Mouse (Mus musculus) embryonic facial prominence, embryonic 13.5 days (tissue): ENCODE measurements around the gene Cilp. TPM values are rescaled to one million over a fixed set of nuclear protein-coding genes. Genes with fewer than 3 reads are reported as not detected.

Source experiments
- ATAC-seq: fragments of 200-750 bp; cut with Nextera tagmentation; 2 replicates; pipeline ENCODE4 v1.8.0; 2017; ENCODE audit warnings: low read depth; ENCODE audit not compliant: insufficient number of reproducible peaks, insufficient read depth, low FRiP score, low TSS enrichment
- H3K27ac ChIP-seq: fragments of 300-500 bp; sonication (generic); 2 replicates; pipeline ENCODE4 v1.5.1; 2015; ENCODE audit warnings: moderate library complexity, mild to moderate bottlenecking, inconsistent platforms
- H3K27me3 ChIP-seq: fragments of 300-500 bp; sonication (generic); 2 replicates; pipeline ENCODE4 v1.6.1; 2015; ENCODE audit warnings: mild to moderate bottlenecking, inconsistent platforms
- H3K36me3 ChIP-seq: fragments of 300-500 bp; sonication (generic); 2 replicates; pipeline ENCODE4 v1.6.1; 2015; ENCODE audit warnings: mild to moderate bottlenecking, inconsistent platforms
- H3K4me1 ChIP-seq: fragments of 300-500 bp; sonication (generic); 2 replicates; pipeline ENCODE4 v1.6.1; 2015; ENCODE audit warnings: inconsistent platforms
- H3K4me2 ChIP-seq: fragments of 300-500 bp; sonication (generic); 2 replicates; pipeline ENCODE4 v1.6.1; 2015; ENCODE audit warnings: moderate library complexity, mild to moderate bottlenecking, inconsistent platforms
- H3K4me3 ChIP-seq: fragments of 300-500 bp; sonication (generic); 2 replicates; pipeline ENCODE4 v1.5.1; 2015; ENCODE audit warnings: mild to moderate bottlenecking, inconsistent platforms
- H3K9ac ChIP-seq: fragments of 300-500 bp; sonication (generic); 2 replicates; pipeline ENCODE4 v1.6.1; 2015; ENCODE audit warnings: mild to moderate bottlenecking, inconsistent platforms
- H3K9me3 ChIP-seq: fragments of 300-500 bp; sonication (generic); 2 replicates; pipeline ENCODE4 v1.6.1; 2016; ENCODE audit warnings: inconsistent platforms
- WGBS: fragments of 180-500 bp; shearing (Covaris S2); methylation state at CpG from one replicate; pipeline ENCODE4 v1.1.7; 2015; ENCODE audit warnings: mixed read lengths; 5-methylcytosine and 5-hydroxymethylcytosine counted together
- polyA plus RNA-seq: library from polyadenylated mRNA; unstranded; fragments of >200 nt; fragmentation: Nextera tagmentation; extraction: Ambion mirVana; gene quantifications from 2 replicates; pipeline ENCODE4 v1.2.1, GENCODE M21; 2015

Gene Cilp
- polyA plus RNA-seq, 1 experiment from 2014 or later: 1.2 TPM

DNA sequence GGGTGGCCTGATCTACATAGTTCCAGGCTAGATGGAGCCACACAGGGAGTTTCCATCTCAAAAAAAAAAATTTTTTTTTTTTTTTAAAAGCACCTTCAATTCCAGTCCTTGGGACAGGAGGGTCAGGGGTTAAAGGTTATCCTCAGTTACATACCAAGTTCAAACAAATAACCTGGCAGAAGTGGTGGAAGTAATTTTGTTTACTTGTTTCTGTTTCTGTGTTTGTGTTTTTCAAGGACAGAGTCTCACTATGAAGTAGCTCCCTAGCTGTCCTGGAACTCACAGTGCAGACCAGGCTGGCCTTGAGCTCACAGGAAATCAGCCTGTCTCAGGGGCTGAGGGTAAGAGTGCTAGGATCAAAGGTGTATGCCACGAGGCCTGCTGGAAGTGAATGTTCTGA is 29.4 kb upstream of the Cilp start:
- Histone ChIP-seq H3K4me2 (no peak overlapping the region), H3K27ac (no peak overlapping the region), H3K4me1 (peaks cover 21% of the 10 kb centered on the region), H3K27me3 (no peaks in the 10 kb centered on the region), H3K4me3 (no peak overlapping the region), H3K9me3 (no peaks in the 10 kb centered on the region), H3K36me3 (peaks cover 18% of the 10 kb centered on the region), H3K9ac (0 out of 2 replicates have a peak overlapping the region, but pooled peaks have one; percentile 4)
- WGBS: 51% methylated on average over 1 of the region's 1 CpGs
- no peak for ATAC-seq

DNA sequence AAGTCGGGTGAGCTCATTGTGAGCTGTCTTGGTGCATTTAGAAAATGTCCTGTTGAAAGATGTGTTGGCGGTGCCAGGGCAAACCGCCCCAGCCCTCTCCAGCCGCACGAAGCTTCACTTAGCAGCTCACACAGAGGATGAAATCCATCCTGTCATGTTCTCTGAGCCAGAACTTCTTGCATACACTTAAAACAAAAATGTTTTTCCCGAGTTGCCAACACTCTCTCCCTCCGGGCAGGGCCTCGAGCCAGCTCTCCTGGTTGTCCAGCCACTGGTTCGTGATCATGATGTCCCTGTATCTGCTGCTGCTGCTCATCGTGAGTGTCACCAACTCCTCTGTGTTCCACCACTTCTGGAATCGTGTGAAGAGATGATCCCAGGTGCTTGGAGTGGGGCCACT is 27.4 kb upstream of the Cilp start:
- no peak overlapping the region for H3K4me2 ChIP-seq
- peaks cover 11% of the 10 kb centered on the region; the same call in 1 of the 2 replicates for H3K4me1 ChIP-seq
- WGBS: 80% methylated on average over 11 of the region's 11 CpGs
- H3K27me3 ChIP-seq: no peaks in the 10 kb centered on the region
- H3K4me3 ChIP-seq: no peak overlapping the region
- H3K36me3 ChIP-seq: peaks cover 15% of the 10 kb centered on the region
- H3K9me3 ChIP-seq: no peaks in the 10 kb centered on the region
- H3K27ac ChIP-seq: peak overlapping the region; percentile 39; the same call in 1 of the 2 replicates
- no peak for ATAC-seq
- H3K9ac ChIP-seq: no peak overlapping the region

DNA sequence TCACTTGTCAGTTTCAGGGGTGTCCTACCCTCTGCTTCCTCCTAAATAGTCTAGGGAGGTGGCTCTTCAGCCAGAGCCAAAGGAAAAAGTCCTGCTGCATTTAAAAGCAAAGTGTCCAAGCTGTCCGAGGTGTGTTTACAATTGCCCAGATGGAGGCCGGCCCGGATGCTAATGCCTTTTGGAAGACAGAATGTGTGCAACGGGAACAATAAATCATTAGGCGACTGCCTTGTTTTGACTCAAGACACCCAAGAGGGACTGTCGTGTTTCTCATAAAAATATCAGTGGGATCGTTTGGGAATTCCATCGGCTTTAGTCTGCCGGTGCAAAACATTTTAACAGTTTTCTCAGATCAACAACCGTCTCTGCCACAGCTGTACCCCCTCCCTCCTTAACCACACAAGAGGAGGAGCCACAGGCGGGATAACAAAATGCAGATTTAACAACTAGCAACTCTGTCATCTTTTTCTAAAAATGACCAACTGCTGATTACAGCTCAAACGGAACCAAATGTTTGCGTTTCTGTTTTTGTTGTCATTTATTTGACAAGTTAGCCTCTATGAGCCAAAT is 26.7 kb upstream of the Cilp start:
- ATAC-seq: no peak
- WGBS: 57% methylated on average over 13 of the region's 13 CpGs
- Histone ChIP-seq H3K4me3 (no peak overlapping the region), H3K9me3 (no peaks in the 10 kb centered on the region), H3K27ac (peak overlapping the region; percentile 39), H3K4me1 (peaks cover 15% of the 10 kb centered on the region), H3K27me3 (no peaks in the 10 kb centered on the region), H3K36me3 (peaks cover 15% of the 10 kb centered on the region), H3K9ac (no peak overlapping the region), H3K4me2 (no peak overlapping the region)

DNA sequence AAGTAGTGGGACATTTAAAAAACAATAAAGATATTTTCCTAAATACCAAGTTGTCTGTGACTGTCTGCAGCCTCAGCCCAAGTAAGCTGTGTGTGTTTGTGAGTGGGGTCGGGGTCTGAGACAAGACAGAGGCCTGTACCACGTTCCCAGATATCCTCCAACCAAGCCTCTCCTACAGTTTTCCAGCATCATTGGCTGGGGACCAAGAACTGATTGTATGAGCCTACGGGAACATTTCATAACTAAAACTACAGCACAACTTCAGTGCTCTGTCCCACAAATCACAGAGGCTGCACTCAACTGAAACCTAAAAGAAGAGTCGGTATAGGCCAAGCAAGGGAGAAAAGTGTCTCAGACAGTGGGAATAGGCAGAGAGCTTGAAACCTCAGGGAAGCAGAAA is 25.8 kb upstream of the Cilp start:
- Histone ChIP-seq H3K27me3 (no peaks in the 10 kb centered on the region), H3K36me3 (peaks cover 15% of the 10 kb centered on the region), H3K9ac (no peak overlapping the region), H3K4me2 (no peak overlapping the region), H3K27ac (no peak overlapping the region), H3K9me3 (no peaks in the 10 kb centered on the region), H3K4me3 (no peak overlapping the region), H3K4me1 (peaks cover 19% of the 10 kb centered on the region)
- 84% methylated on average over 4 of the region's 4 CpGs for WGBS
- no peak for ATAC-seq

DNA sequence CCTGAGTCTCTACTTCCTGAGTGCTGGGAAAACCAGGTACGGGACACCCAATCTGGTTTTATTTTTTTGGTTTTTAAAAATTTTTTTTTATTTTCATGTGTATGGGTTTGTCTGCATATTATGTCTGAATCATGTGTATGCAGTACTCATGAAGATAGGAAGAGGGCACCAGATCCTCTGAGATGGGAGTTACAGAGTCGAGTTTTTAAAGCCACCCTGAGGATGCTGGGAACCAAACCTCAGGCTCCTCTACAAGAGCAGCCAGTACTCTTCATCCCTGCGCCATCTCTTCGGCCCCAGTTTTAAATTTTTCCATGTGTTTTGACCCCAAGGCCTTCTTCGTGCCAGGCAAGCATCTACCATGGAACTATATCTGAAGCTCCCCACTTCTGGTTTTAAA is 25.2 kb upstream of the Cilp start:
- Histone ChIP-seq H3K27me3 (no peaks in the 10 kb centered on the region), H3K4me3 (no peak overlapping the region), H3K27ac (no peak overlapping the region), H3K4me1 (peaks cover 23% of the 10 kb centered on the region), H3K4me2 (no peak overlapping the region), H3K9ac (no peak overlapping the region), H3K9me3 (no peaks in the 10 kb centered on the region), H3K36me3 (peaks cover 10% of the 10 kb centered on the region)
- 90% methylated on average over 5 of the region's 5 CpGs for WGBS
- ATAC-seq: no peak

DNA sequence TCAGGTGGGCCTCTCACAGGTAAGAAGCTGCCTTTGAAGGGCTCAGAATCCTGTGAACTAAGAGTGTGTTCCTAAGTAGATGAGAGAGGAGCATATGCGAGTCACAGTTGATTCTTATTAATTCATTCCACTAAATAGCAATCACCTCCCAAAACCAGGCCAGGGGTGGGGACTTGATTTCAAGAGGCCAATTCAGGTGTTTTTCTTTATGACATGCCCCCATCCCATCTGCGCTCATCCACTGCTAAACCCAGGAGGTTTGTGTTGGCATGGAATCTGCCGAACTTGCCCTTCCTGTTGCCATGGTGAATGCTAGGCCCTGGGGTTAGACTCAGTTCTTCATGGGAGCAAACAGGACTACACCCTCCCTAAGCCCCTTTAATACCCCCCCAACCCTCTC is 24.4 kb upstream of the Cilp start:
- ATAC-seq: no peak
- WGBS: 78% methylated on average over 3 of the region's 3 CpGs
- H3K27ac ChIP-seq: no peak overlapping the region
- no peak overlapping the region for H3K9ac ChIP-seq
- no peaks in the 10 kb centered on the region for H3K9me3 ChIP-seq
- no peak overlapping the region for H3K4me2 ChIP-seq
- H3K27me3 ChIP-seq: no peaks in the 10 kb centered on the region
- H3K36me3 ChIP-seq: peaks cover 10% of the 10 kb centered on the region
- no peak overlapping the region for H3K4me3 ChIP-seq
- H3K4me1 ChIP-seq: peaks cover 23% of the 10 kb centered on the region

DNA sequence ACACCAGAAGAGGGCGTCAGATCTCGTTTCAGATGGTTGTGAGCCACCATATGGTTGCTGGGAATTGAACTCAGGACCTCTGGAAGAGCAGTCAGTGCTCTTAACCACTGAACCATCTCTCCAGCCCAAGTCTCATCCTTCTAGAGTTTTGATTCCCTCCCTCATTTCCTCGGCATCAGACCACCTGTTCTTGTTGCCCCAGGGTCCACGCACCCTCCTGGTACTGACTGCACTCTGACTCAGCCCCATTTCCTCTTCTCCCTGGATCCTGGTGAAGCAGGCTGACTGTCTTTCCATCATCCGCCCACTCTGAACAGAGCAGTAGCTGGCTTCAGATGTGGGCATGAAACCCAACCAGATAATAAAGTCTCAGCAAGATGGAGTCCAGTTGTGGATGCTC is 23.0 kb upstream of the Cilp start:
- 62% methylated on average over 5 of the region's 5 CpGs for WGBS
- no peak overlapping the region for H3K4me3 ChIP-seq
- no peaks in the 10 kb centered on the region for H3K27me3 ChIP-seq
- ATAC-seq: no peak
- no peak overlapping the region for H3K4me2 ChIP-seq
- peaks cover 23% of the 10 kb centered on the region for H3K4me1 ChIP-seq
- no peaks in the 10 kb centered on the region for H3K9me3 ChIP-seq
- no peak overlapping the region for H3K9ac ChIP-seq
- H3K36me3 ChIP-seq: peaks cover 5% of the 10 kb centered on the region; the same call in 1 of the 2 replicates
- no peak overlapping the region for H3K27ac ChIP-seq

DNA sequence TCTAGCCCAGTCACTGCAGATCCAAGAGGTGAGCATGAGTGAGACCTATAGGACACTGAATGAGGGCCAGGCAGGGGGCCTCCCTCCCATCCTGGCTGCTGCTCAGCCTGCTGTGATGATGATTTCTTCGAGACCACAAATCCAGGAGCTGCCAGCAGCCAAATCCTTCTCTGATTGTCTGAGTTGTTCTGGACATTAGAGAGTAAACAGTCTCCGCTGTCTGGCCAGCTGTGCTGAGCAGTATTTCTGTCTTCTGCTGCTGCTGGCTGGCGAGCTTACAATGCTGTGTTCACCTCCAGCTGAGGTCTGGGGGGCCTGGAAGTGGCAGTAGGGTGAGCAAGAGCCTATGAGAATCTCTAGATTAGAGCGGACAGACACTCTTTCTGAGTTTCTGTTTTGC is 21.7 kb upstream of the Cilp start:
- Histone ChIP-seq H3K27ac (peak overlapping the region; percentile 51; the same call in 1 of the 2 replicates), H3K9ac (no peak overlapping the region)

DNA sequence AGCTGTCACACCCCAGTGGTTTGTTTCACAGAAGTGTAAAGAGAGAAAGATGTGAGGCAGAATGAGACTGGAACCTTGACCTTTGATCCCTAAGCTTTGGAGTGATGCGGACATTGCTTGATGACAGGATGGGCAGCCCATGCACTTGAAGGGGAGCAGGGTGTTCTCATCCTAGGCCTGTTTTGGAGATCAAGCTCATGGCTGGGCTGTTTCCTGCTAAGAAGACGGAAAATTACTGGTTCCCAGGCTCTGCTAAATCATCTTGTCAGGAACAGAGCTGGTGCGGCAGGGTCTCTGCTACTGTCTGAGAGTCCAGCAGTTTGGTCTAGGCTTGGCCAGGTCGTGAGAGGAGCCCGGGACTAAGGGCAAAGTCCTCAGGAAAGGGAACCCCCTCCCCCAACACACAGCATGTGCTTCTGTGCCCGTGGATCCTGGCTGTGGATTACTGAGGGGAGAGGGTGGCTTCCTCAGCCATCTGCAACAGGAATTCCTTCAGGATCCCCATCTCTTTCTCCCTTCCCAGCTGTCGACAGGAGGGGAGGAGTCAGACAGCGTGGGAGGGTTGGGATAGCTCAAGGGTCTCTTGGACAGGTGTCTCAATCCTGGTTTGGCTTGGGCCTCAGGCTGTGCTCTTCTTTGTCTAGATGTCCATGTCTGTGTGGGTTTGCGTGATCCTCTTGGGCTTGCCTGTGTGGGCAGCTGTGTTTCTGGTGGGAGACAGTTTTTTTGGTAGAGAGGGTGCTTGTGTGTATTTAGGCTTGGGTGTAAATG is 20.8 kb upstream of the Cilp start:
- H3K4me1 ChIP-seq: peaks cover 12% of the 10 kb centered on the region; the same call in 1 of the 2 replicates
- WGBS: 43% methylated on average over 9 of the region's 9 CpGs
- H3K27ac ChIP-seq: no peak overlapping the region
- no peaks in the 10 kb centered on the region for H3K9me3 ChIP-seq
- no peaks in the 10 kb centered on the region for H3K27me3 ChIP-seq
- H3K4me2 ChIP-seq: no peak overlapping the region
- no peak for ATAC-seq
- no peak overlapping the region for H3K9ac ChIP-seq
- H3K4me3 ChIP-seq: no peak overlapping the region
- H3K36me3 ChIP-seq: no peaks in the 10 kb centered on the region

More for the DNA sequence above, 21.7 kb upstream of the Cilp start:
- H3K36me3 ChIP-seq: no peaks in the 10 kb centered on the region
- no peaks in the 10 kb centered on the region for H3K27me3 ChIP-seq
- H3K4me1 ChIP-seq: peaks cover 14% of the 10 kb centered on the region
- no peak overlapping the region for H3K4me2 ChIP-seq
- 47% methylated on average over 4 of the region's 4 CpGs for WGBS
- no peak for ATAC-seq
- H3K4me3 ChIP-seq: no peak overlapping the region
- H3K9me3 ChIP-seq: no peaks in the 10 kb centered on the region

DNA sequence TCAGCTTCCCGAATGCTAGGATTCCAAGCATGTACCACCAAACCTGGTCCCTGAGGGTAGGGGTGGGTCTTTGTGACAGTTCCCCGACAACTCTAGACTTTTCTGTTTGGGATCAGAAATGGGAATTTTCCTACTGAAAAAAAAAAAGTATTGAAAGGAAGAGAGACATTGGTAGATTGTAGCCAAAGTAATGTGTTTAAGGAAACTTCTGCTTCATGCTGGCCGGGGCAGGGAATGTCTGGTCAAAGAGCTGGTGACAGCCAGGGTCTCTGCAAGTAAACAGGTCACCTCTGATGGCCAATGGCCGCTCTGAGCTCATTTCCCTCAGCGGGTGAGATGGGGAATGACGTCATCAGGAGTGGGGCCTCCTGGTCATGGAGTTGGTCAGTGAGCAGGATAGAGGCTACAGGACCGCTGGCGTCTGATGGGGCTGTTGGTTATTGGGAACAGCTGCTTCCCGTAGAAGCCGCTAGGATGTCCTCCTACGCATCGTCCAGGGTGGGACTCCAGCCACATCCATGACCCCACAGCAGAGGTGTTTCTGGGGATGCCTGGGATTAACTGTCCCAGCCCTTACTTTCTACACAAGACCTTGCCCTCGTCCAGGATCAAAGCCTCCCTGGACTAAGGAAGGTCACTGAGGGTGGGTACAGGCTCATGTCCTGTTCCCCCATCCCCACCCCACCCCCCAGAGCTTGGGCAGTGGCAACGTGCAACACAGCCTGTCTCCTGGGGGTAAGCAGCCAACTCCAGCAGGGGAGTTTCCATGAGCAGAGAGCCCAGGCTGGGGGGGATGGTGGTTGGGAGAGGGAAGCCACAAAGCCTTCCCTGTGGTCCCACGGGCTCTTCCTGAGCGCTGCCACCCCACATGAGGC is 17.2 kb upstream of the Cilp start:
- Histone ChIP-seq H3K4me1 (peaks cover 12% of the 10 kb centered on the region; the same call in 1 of the 2 replicates), H3K4me3 (no peak overlapping the region), H3K27ac (no peak overlapping the region), H3K4me2 (no peak overlapping the region), H3K9me3 (no peaks in the 10 kb centered on the region), H3K9ac (no peak overlapping the region), H3K27me3 (no peaks in the 10 kb centered on the region), H3K36me3 (no peaks in the 10 kb centered on the region)
- ATAC-seq: no peak
- WGBS: 67% methylated on average over 16 of the region's 16 CpGs

DNA sequence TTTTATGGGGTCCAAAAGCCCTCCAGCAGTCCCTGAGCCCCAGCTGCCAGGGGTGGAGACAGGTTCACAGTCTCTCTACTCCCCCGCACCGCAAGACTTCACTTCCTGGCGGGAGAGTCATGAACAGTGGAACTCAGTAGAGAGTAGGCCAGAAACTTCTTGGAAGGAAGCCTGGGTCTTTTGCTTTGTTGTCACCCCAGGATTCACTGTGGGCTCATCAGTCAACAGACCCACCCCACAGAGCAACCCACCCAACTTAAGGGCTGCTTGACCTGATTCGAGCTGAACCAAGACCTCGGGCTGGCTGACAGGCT is 16.6 kb upstream of the Cilp start:
- 83% methylated on average over 5 of the region's 5 CpGs for WGBS
- Histone ChIP-seq H3K4me2 (no peak overlapping the region), H3K36me3 (no peaks in the 10 kb centered on the region), H3K27ac (no peak overlapping the region), H3K4me3 (no peak overlapping the region), H3K27me3 (no peaks in the 10 kb centered on the region), H3K9me3 (no peaks in the 10 kb centered on the region), H3K9ac (no peak overlapping the region), H3K4me1 (peaks cover 7% of the 10 kb centered on the region; the same call in 1 of the 2 replicates)
- ATAC-seq: no peak
